Mouse (Mus musculus): Measurements from ENCODE around the gene Wdr62. TPM values are rescaled to one million over a fixed set of nuclear protein-coding genes. Genes with fewer than 3 reads are reported as not detected.

Wdr62 gene
- total and polyA plus RNA-seq, 2 experiments from 2014 or later: 2.7 to 3.2 TPM

- Histone ChIP-seq H3K27ac (ENCODE audit: low read depth, low read length) (no peak overlapping the region), H3K9ac (no peak overlapping the region), H3K36me3 (ENCODE audit: insufficient read depth) (peaks cover 44% of the 10 kb centered on the region), H3K4me2 (ENCODE audit: low read depth) (no peak overlapping the region), H3K27me3 (ENCODE audit: insufficient read depth, low read length) (no peaks in the 10 kb centered on the region), H3K4me3 (ENCODE audit: low read depth, low read length) (no peak overlapping the region), H3K4me1 (ENCODE audit: insufficient read depth) (peaks cover 10% of the 10 kb centered on the region), H3K9me3 (ENCODE audit: low read length) (no peaks in the 10 kb centered on the region)
- TF ChIP-seq CTCF (IDR thresholded peaks at IDR 0.05; ENCODE audit: low read depth): no peak
- DNase-seq (no peak), ATAC-seq (no peak)
- WGBS: 93% methylated on average over 12 of the region's 12 CpGs
These were observed 88.1 kb downstream of the Wdr62 start for GRCm38 (mm10) chr7:30192088-30192487.

Other genes starting within 250 kb of the Wdr62 start
- gene Zfp14, start 229.0 kb downstream of the Wdr62 start, total RNA-seq (2014; rRNA removed): 13.2 and 15.2 TPM in 2 replicates
- gene Zfp14, start 229.0 kb downstream of the Wdr62 start, polyA plus RNA-seq (2015; fragmentation: Nextera tagmentation; extraction: Ambion mirVana): 5.3 and 6.9 TPM in 2 replicates
- gene Zfp82, start 207.5 kb downstream of the Wdr62 start, total RNA-seq (2014; rRNA removed): 8.0 and 11.0 TPM in 2 replicates
- gene Zfp82, start 207.5 kb downstream of the Wdr62 start, polyA plus RNA-seq (2015; fragmentation: Nextera tagmentation; extraction: Ambion mirVana): 5.9 and 7.3 TPM in 2 replicates
- 1.0 TPM in 1 of 2 replicates, not detected in the other for gene Gm26920, start 190.0 kb downstream of the Wdr62 start, total RNA-seq (2014; rRNA removed)
- 0.38 and 1.1 TPM in 2 replicates for gene Gm26920, start 190.0 kb downstream of the Wdr62 start, polyA plus RNA-seq (2015; fragmentation: Nextera tagmentation; extraction: Ambion mirVana)
- 3.6 and 5.0 TPM in 2 replicates for gene Zfp566, start 189.9 kb downstream of the Wdr62 start, total RNA-seq (2014; rRNA removed)
- gene Zfp566, start 189.9 kb downstream of the Wdr62 start, polyA plus RNA-seq (2015; fragmentation: Nextera tagmentation; extraction: Ambion mirVana): 15.6 and 19.6 TPM in 2 replicates
- gene Zfp260, start 185.6 kb downstream of the Wdr62 start, total RNA-seq (2014; rRNA removed): 69.8 and 81.0 TPM in 2 replicates
- 51.2 and 55.5 TPM in 2 replicates for gene Zfp260, start 185.6 kb downstream of the Wdr62 start, polyA plus RNA-seq (2015; fragmentation: Nextera tagmentation; extraction: Ambion mirVana)
- 12.3 and 25.3 TPM in 2 replicates for gene Zfp382, start 158.5 kb downstream of the Wdr62 start, total RNA-seq (2014; rRNA removed)
- gene Zfp382, start 158.5 kb downstream of the Wdr62 start, polyA plus RNA-seq (2015; fragmentation: Nextera tagmentation; extraction: Ambion mirVana): 7.8 and 15.5 TPM in 2 replicates
- 72.9 and 87.3 TPM in 2 replicates for gene Zfp146, start 110.7 kb downstream of the Wdr62 start, total RNA-seq (2014; rRNA removed)
- gene Zfp146, start 110.7 kb downstream of the Wdr62 start, polyA plus RNA-seq (2015; fragmentation: Nextera tagmentation; extraction: Ambion mirVana): 6.6 and 8.7 TPM in 2 replicates
- 1.4 and 1.9 TPM in 2 replicates for gene Cox7a1, start 96.3 kb downstream of the Wdr62 start, total RNA-seq (2014; rRNA removed)
- gene Cox7a1, start 96.3 kb downstream of the Wdr62 start, polyA plus RNA-seq (2015; fragmentation: Nextera tagmentation; extraction: Ambion mirVana): 4.3 and 4.9 TPM in 2 replicates
- gene Capns1, start 81.6 kb downstream of the Wdr62 start, total RNA-seq (2014; rRNA removed): 162 and 176 TPM in 2 replicates
- 59.3 and 65.9 TPM in 2 replicates for gene Capns1, start 81.6 kb downstream of the Wdr62 start, polyA plus RNA-seq (2015; fragmentation: Nextera tagmentation; extraction: Ambion mirVana)
- 71.0 and 80.9 TPM in 2 replicates for gene Polr2i, start 48.5 kb downstream of the Wdr62 start, total RNA-seq (2014; rRNA removed)
- 186 and 247 TPM in 2 replicates for gene Polr2i, start 48.5 kb downstream of the Wdr62 start, polyA plus RNA-seq (2015; fragmentation: Nextera tagmentation; extraction: Ambion mirVana)
- gene Tbcb, start 48.1 kb downstream of the Wdr62 start, total RNA-seq (2014; rRNA removed): 151 and 204 TPM in 2 replicates
- gene Tbcb, start 48.1 kb downstream of the Wdr62 start, polyA plus RNA-seq (2015; fragmentation: Nextera tagmentation; extraction: Ambion mirVana): 475 and 558 TPM in 2 replicates
- gene Ovol3, start 44.7 kb downstream of the Wdr62 start, total RNA-seq (2014; rRNA removed): not detected in 2 replicates
- gene Ovol3, start 44.7 kb downstream of the Wdr62 start, polyA plus RNA-seq (2015; fragmentation: Nextera tagmentation; extraction: Ambion mirVana): not detected in 2 replicates
- 0.52 TPM in 1 of 2 replicates, not detected in the other for gene Thap8, start 325 bp downstream of the Wdr62 start, total RNA-seq (2014; rRNA removed)
- 0.45 TPM in 2 replicates for gene Thap8, start 325 bp downstream of the Wdr62 start, polyA plus RNA-seq (2015; fragmentation: Nextera tagmentation; extraction: Ambion mirVana)
- 105 and 108 TPM in 2 replicates for gene Clip3, start 11.3 kb upstream of the Wdr62 start, total RNA-seq (2014; rRNA removed)
- gene Clip3, start 11.3 kb upstream of the Wdr62 start, polyA plus RNA-seq (2015; fragmentation: Nextera tagmentation; extraction: Ambion mirVana): 178 and 186 TPM in 2 replicates
- gene Alkbh6, start 28.3 kb upstream of the Wdr62 start, total RNA-seq (2014; rRNA removed): 70.5 and 74.1 TPM in 2 replicates
- 117 and 127 TPM in 2 replicates for gene Alkbh6, start 28.3 kb upstream of the Wdr62 start, polyA plus RNA-seq (2015; fragmentation: Nextera tagmentation; extraction: Ambion mirVana)
- gene Syne4, start 34.4 kb upstream of the Wdr62 start, total RNA-seq (2014; rRNA removed): 5.2 and 6.5 TPM in 2 replicates
- 1.8 and 4.5 TPM in 2 replicates for gene Syne4, start 34.4 kb upstream of the Wdr62 start, polyA plus RNA-seq (2015; fragmentation: Nextera tagmentation; extraction: Ambion mirVana)
- 0.52 TPM in 1 of 2 replicates, not detected in the other for gene E130208F15Rik, start 41.3 kb upstream of the Wdr62 start, total RNA-seq (2014; rRNA removed)
- 0.31 TPM in 1 of 2 replicates, not detected in the other for gene E130208F15Rik, start 41.3 kb upstream of the Wdr62 start, polyA plus RNA-seq (2015; fragmentation: Nextera tagmentation; extraction: Ambion mirVana)
- gene Sdhaf1, start 43.5 kb upstream of the Wdr62 start, total RNA-seq (2014; rRNA removed): 9.8 and 14.6 TPM in 2 replicates
- gene Sdhaf1, start 43.5 kb upstream of the Wdr62 start, polyA plus RNA-seq (2015; fragmentation: Nextera tagmentation; extraction: Ambion mirVana): 18.4 and 20.7 TPM in 2 replicates
- 25.2 and 28.0 TPM in 2 replicates for gene Lrfn3, start 82.4 kb upstream of the Wdr62 start, total RNA-seq (2014; rRNA removed)
- gene Lrfn3, start 82.4 kb upstream of the Wdr62 start, polyA plus RNA-seq (2015; fragmentation: Nextera tagmentation; extraction: Ambion mirVana): 16.4 and 20.3 TPM in 2 replicates
- gene Tyrobp, start 133.3 kb upstream of the Wdr62 start, total RNA-seq (2014; rRNA removed): 14.5 and 25.6 TPM in 2 replicates
- 44.2 and 52.5 TPM in 2 replicates for gene Tyrobp, start 133.3 kb upstream of the Wdr62 start, polyA plus RNA-seq (2015; fragmentation: Nextera tagmentation; extraction: Ambion mirVana)
- gene Hcst, start 139.4 kb upstream of the Wdr62 start, total RNA-seq (2014; rRNA removed): 1.1 TPM in 1 of 2 replicates, not detected in the other
- gene Hcst, start 139.4 kb upstream of the Wdr62 start, polyA plus RNA-seq (2015; fragmentation: Nextera tagmentation; extraction: Ambion mirVana): 0.41 and 0.87 TPM in 2 replicates
- gene Nfkbid, start 141.3 kb upstream of the Wdr62 start, total RNA-seq (2014; rRNA removed): 1.6 and 3.4 TPM in 2 replicates
- 1.1 and 1.7 TPM in 2 replicates for gene Nfkbid, start 141.3 kb upstream of the Wdr62 start, polyA plus RNA-seq (2015; fragmentation: Nextera tagmentation; extraction: Ambion mirVana)
- 705 and 834 TPM in 2 replicates for gene Aplp1, start 165.1 kb upstream of the Wdr62 start, total RNA-seq (2014; rRNA removed)
- gene Aplp1, start 165.1 kb upstream of the Wdr62 start, polyA plus RNA-seq (2015; fragmentation: Nextera tagmentation; extraction: Ambion mirVana): 863 and 867 TPM in 2 replicates
- gene Kirrel2, start 177.3 kb upstream of the Wdr62 start, total RNA-seq (2014; rRNA removed): 0.46 and 2.1 TPM in 2 replicates
- 0.07 and 0.11 TPM in 2 replicates for gene Kirrel2, start 177.3 kb upstream of the Wdr62 start, polyA plus RNA-seq (2015; fragmentation: Nextera tagmentation; extraction: Ambion mirVana)
- 0.08 TPM in 1 of 2 replicates, not detected in the other for gene Nphs1, start 177.9 kb upstream of the Wdr62 start, total RNA-seq (2014; rRNA removed)
- gene Nphs1, start 177.9 kb upstream of the Wdr62 start, polyA plus RNA-seq (2015; fragmentation: Nextera tagmentation; extraction: Ambion mirVana): 0.06 and 0.09 TPM in 2 replicates
- gene Prodh2, start 213.2 kb upstream of the Wdr62 start, total RNA-seq (2014; rRNA removed): not detected in 2 replicates
- gene Prodh2, start 213.2 kb upstream of the Wdr62 start, polyA plus RNA-seq (2015; fragmentation: Nextera tagmentation; extraction: Ambion mirVana): not detected in 2 replicates